Mouse (Mus musculus): Measurements from ENCODE around the gene Frmd7. TPM values are rescaled to one million over a fixed set of nuclear protein-coding genes. Genes with fewer than 3 reads are reported as not detected.

Gene Frmd7
- polyA plus RNA-seq, 1 experiment = not detected

DNA sequence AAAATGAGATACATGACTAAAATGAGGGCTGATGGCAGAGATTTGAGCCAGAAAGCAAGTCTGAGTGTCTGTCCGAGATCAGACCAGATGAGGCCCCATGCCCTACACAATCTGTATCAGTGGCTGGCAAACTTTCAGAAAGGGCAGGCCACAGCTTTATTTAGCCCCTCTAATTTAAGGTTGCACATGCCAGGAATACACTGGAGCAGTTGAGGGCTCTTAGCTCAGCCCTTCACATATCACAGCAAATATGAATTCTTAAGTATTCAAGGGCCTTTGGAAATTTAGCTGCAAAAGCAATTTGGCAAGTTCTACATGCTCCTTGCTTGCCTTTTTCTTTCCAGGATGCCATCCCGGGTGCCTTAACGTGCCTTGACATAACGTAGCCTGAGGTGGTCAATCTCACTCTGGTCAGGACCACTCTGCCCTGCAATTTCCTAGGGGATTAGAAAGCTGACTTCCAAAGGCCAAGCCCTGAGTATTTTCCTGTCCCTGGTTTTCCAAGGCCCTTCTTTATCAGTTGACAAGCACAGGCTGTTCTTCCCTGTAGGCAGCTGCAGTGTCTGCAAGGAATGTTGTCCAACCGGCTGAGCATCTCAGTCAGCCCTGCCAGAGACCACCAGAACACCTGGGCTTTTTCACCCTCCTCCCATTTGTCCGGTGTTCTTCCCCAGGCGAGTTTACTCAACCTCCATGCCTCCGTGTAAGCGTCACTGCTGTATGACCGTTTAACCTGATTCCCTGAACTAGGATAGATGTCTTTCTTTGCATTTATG lies 25.8 kb upstream of the Frmd7 start:
- H3K27ac ChIP-seq (ENCODE audit: insufficient read depth, low read depth, low read length) = no peak overlapping the region
- H3K4me3 ChIP-seq (ENCODE audit: low read depth, low read length) = no peak overlapping the region
- 36% methylated on average over 10 of the region's 10 CpGs for WGBS
- H3K4me1 ChIP-seq (ENCODE audit: control insufficient read depth, insufficient read depth, insufficient read length, low read length) = no peaks in the 10 kb centered on the region
- H3K27me3 ChIP-seq (ENCODE audit: control insufficient read depth, insufficient read depth, low read length) = no peaks in the 10 kb centered on the region
- H3K36me3 ChIP-seq (ENCODE audit: control insufficient read depth, insufficient read depth, low read length) = no peaks in the 10 kb centered on the region
- TF ChIP-seq CTCF (IDR thresholded peaks at IDR 0.05; ENCODE audit: extremely low read depth, insufficient read length, insufficient replicate concordance, low read depth, low read length) (no peak), POLR2A (IDR thresholded peaks at IDR 0.05; ENCODE audit: low read depth, low read length) (no peak)

DNA sequence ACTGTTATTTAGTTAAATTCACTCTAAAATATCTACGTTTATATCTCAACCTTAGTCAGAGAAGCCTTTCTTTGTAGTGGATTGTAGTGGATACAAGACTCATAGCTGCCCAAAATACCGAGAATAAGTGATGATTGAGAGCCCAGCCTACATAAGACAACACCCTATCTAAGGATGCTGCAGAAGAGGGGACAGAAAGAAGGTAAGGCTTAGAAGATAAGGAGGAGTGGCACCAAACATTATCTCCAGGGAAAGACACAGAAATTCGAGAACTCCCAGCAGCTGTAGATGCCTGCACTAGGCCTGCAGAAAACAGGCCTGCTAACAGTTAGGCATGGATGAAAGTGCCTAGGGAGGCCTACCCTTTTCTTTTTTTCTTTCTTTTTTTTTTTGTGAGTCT lies 22.6 kb upstream of the Frmd7 start:
- H3K4me3 ChIP-seq (ENCODE audit: low read depth, low read length) = no peak overlapping the region
- 63% methylated on average over 3 of the region's 3 CpGs for WGBS
- H3K4me1 ChIP-seq (ENCODE audit: control insufficient read depth, insufficient read depth, insufficient read length, low read length) = no peaks in the 10 kb centered on the region
- TF ChIP-seq POLR2A (IDR thresholded peaks at IDR 0.05; ENCODE audit: low read depth, low read length) (no peak), CTCF (IDR thresholded peaks at IDR 0.05; ENCODE audit: extremely low read depth, insufficient read length, insufficient replicate concordance, low read depth, low read length) (no peak)
- H3K36me3 ChIP-seq (ENCODE audit: control insufficient read depth, insufficient read depth, low read length) = no peaks in the 10 kb centered on the region
- no peaks in the 10 kb centered on the region for H3K27me3 ChIP-seq (ENCODE audit: control insufficient read depth, insufficient read depth, low read length)
- H3K27ac ChIP-seq (ENCODE audit: insufficient read depth, low read depth, low read length) = no peak overlapping the region

DNA sequence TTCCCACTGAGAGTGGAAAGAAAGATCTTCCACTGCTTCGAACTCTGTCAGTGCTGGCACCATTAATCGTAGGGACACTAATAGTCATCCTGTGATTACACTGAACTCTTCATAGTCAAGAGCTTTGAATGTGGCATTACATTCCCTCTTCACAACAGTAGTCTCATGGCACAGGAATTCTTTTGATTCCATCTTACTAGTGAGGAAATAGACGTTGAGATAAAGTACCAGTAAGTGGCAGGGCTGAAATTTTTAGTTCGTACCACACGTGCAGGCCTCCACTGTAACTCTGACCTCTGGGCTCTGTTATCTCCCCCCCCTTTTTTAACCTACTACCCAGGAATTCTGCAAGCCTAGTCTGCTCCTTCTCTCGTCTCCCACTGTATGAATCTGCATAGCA lies 20.4 kb upstream of the Frmd7 start:
- TF ChIP-seq POLR2A (IDR thresholded peaks at IDR 0.05; ENCODE audit: low read depth, low read length) (no peak), CTCF (IDR thresholded peaks at IDR 0.05; ENCODE audit: extremely low read depth, insufficient read length, insufficient replicate concordance, low read depth, low read length) (no peak)
- 61% methylated on average over 6 of the region's 6 CpGs for WGBS
- H3K27me3 ChIP-seq (ENCODE audit: control insufficient read depth, insufficient read depth, low read length) = no peaks in the 10 kb centered on the region
- H3K36me3 ChIP-seq (ENCODE audit: control insufficient read depth, insufficient read depth, low read length) = no peaks in the 10 kb centered on the region
- no peak overlapping the region for H3K4me3 ChIP-seq (ENCODE audit: low read depth, low read length)
- no peaks in the 10 kb centered on the region for H3K4me1 ChIP-seq (ENCODE audit: control insufficient read depth, insufficient read depth, insufficient read length, low read length)
- H3K27ac ChIP-seq (ENCODE audit: insufficient read depth, low read depth, low read length) = no peak overlapping the region

DNA sequence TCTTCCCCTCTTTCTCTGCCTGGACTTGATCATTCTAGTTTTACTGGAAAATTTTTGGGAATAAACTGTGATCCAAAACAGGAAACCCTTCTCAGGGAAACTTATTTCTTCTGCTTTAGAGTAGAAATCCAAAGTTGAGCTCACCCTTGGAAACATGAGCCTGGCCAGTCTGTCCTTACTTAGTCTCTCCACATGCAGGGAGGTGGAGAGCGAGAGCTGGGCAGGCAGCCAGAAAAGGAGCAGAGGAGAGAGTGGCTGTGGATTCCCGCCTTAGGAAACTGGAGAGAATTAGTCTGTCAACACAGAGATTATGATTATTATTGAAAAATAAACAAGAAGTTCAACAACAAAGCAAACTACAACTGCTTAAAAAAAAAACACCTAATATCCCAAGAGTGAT lies 6.1 kb upstream of the Frmd7 start:
- no peaks in the 10 kb centered on the region for H3K4me1 ChIP-seq (ENCODE audit: control insufficient read depth, insufficient read depth, insufficient read length, low read length)
- no peaks in the 10 kb centered on the region for H3K36me3 ChIP-seq (ENCODE audit: control insufficient read depth, insufficient read depth, low read length)
- TF ChIP-seq CTCF (IDR thresholded peaks at IDR 0.05; ENCODE audit: extremely low read depth, insufficient read length, insufficient replicate concordance, low read depth, low read length) (no peak), POLR2A (IDR thresholded peaks at IDR 0.05; ENCODE audit: low read depth, low read length) (no peak)
- no peak overlapping the region for H3K27ac ChIP-seq (ENCODE audit: insufficient read depth, low read depth, low read length)
- H3K4me3 ChIP-seq (ENCODE audit: low read depth, low read length) = no peak overlapping the region
- 17% methylated on average over 2 of the region's 2 CpGs for WGBS
- H3K27me3 ChIP-seq (ENCODE audit: control insufficient read depth, insufficient read depth, low read length) = no peaks in the 10 kb centered on the region

DNA sequence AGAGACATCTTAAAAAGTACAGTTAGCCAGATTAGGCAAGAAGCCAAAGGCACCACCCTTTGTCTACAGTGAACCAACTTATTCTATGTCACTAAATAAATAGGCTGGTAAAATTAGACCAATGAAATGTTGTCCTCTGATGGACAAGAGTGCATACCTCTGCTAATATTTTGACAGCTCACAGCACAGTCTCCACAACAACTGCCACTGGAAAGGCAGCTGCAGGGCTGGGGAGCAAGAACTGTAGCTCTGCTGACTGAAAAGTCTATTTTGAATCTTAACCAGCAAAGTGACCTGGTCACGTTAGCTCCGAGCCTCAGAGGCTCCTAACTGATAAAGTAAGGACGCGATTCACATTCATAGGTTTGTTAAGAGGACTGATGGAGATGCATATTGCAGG lies 5.6 kb upstream of the Frmd7 start:
- H3K27me3 ChIP-seq (ENCODE audit: control insufficient read depth, insufficient read depth, low read length) = no peaks in the 10 kb centered on the region
- WGBS = 67% methylated on average over 4 of the region's 4 CpGs
- no peak overlapping the region for H3K4me3 ChIP-seq (ENCODE audit: low read depth, low read length)
- TF ChIP-seq CTCF (IDR thresholded peaks at IDR 0.05; ENCODE audit: extremely low read depth, insufficient read length, insufficient replicate concordance, low read depth, low read length) (no peak), POLR2A (IDR thresholded peaks at IDR 0.05; ENCODE audit: low read depth, low read length) (no peak)
- H3K4me1 ChIP-seq (ENCODE audit: control insufficient read depth, insufficient read depth, insufficient read length, low read length) = no peaks in the 10 kb centered on the region
- H3K27ac ChIP-seq (ENCODE audit: insufficient read depth, low read depth, low read length) = no peak overlapping the region
- H3K36me3 ChIP-seq (ENCODE audit: control insufficient read depth, insufficient read depth, low read length) = no peaks in the 10 kb centered on the region

DNA sequence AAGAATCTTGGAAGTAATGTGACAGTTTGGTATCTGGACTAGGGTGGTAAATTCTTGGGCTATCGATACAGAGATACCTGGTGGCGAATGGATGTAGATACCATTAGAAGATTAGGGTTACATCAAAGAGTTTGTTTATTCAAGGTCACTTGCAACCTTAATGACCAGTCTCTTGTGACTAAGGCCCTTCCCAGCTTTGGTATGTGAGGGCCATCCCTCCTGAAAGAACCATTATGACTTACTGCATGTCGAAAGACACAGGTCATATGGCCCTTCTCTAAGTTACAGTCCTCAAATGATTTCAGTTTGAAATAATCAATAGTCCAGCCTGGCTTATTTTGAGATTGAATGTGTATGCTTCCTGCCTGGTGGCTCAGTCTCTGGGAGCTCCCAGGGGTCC lies 5.4 kb downstream of the Frmd7 start:
- no peaks in the 10 kb centered on the region for H3K36me3 ChIP-seq (ENCODE audit: control insufficient read depth, insufficient read depth, low read length)
- 37% methylated on average over 3 of the region's 3 CpGs for WGBS
- no peaks in the 10 kb centered on the region for H3K4me1 ChIP-seq (ENCODE audit: control insufficient read depth, insufficient read depth, insufficient read length, low read length)
- TF ChIP-seq CTCF (IDR thresholded peaks at IDR 0.05; ENCODE audit: extremely low read depth, insufficient read length, insufficient replicate concordance, low read depth, low read length) (no peak), POLR2A (IDR thresholded peaks at IDR 0.05; ENCODE audit: low read depth, low read length) (no peak)
- H3K27me3 ChIP-seq (ENCODE audit: control insufficient read depth, insufficient read depth, low read length) = no peaks in the 10 kb centered on the region
- H3K27ac ChIP-seq (ENCODE audit: insufficient read depth, low read depth, low read length) = no peak overlapping the region
- no peak overlapping the region for H3K4me3 ChIP-seq (ENCODE audit: low read depth, low read length)

DNA sequence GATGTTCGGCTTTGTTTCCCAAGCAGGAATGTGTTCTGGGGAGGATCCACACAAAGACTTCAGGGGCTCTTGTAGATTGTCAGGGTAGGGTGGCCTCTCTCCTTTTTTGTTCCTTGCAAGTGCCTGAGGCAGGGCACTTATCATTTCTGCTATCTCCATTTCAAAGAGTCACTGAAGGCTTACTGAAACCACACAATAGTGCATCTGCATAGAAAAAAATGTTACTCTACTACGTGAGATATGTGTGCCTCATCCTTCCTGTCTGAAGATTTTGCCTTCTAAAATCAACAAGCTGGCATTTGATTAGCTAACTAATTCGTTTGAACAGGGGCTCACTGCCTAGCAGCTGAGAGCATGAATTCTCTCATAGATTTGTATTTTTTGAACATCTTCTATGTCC lies 12.2 kb downstream of the Frmd7 start:
- TF ChIP-seq POLR2A (IDR thresholded peaks at IDR 0.05; ENCODE audit: low read depth, low read length) (no peak), CTCF (IDR thresholded peaks at IDR 0.05; ENCODE audit: extremely low read depth, insufficient read length, insufficient replicate concordance, low read depth, low read length) (no peak)
- Histone ChIP-seq H3K27me3 (ENCODE audit: control insufficient read depth, insufficient read depth, low read length) (no peaks in the 10 kb centered on the region), H3K36me3 (ENCODE audit: control insufficient read depth, insufficient read depth, low read length) (no peaks in the 10 kb centered on the region), H3K4me3 (ENCODE audit: low read depth, low read length) (no peak overlapping the region), H3K4me1 (ENCODE audit: control insufficient read depth, insufficient read depth, insufficient read length, low read length) (no peaks in the 10 kb centered on the region), H3K27ac (ENCODE audit: insufficient read depth, low read depth, low read length) (no peak overlapping the region)
- 54% methylated on average over 3 of the region's 3 CpGs for WGBS
